Mouse (Mus musculus) midbrain, postnatal 0 days (tissue): ENCODE results near the gene Slc2a5. TPM values are rescaled to one million over a fixed set of nuclear protein-coding genes. Genes with fewer than 3 reads are reported as not detected.

Experiments used
- ATAC-seq: fragments of 200-750 bp; cut with Nextera tagmentation; 2 replicates; pipeline ENCODE4 v1.8.0; 2017; ENCODE audit warnings: moderate number of reproducible peaks, mild to moderate bottlenecking, moderate TSS enrichment, moderate library complexity; ENCODE audit not compliant: low FRiP score
- DNase-seq: peaks from one replicate; pipeline ENCODE4 v3.0.0-alpha.2; 2015; ENCODE audit warnings: low spot score
- H3K27ac ChIP-seq: fragments of 300-500 bp; sonication (generic); 2 replicates; pipeline ENCODE4 v1.5.1; 2014; ENCODE audit warnings: low read depth, mild to moderate bottlenecking, low read length, mixed read lengths
- H3K27me3 ChIP-seq: fragments of 300-500 bp; sonication (generic); 2 replicates; pipeline ENCODE4 v1.6.1; 2014; ENCODE audit warnings: low read length, control low read depth, mixed read lengths; ENCODE audit not compliant: insufficient read depth
- H3K36me3 ChIP-seq: fragments of 300-500 bp; sonication (generic); 2 replicates; pipeline ENCODE4 v1.6.1; 2014; ENCODE audit warnings: low read length, control low read depth, mixed read lengths; ENCODE audit not compliant: insufficient read depth
- H3K4me1 ChIP-seq: fragments of 300-500 bp; sonication (generic); 2 replicates; pipeline ENCODE4 v1.6.1; 2014; ENCODE audit warnings: mild to moderate bottlenecking, control low read depth, antibody characterized with exemption, low read length, mixed read lengths; ENCODE audit not compliant: insufficient read depth
- H3K4me2 ChIP-seq: fragments of 300-500 bp; sonication (generic); 2 replicates; pipeline ENCODE4 v1.6.1; 2014; ENCODE audit warnings: low read depth, mild to moderate bottlenecking, low read length, mixed read lengths; ENCODE audit not compliant: poor library complexity, severe bottlenecking
- H3K4me3 ChIP-seq: fragments of 300-500 bp; sonication (generic); 2 replicates; pipeline ENCODE4 v1.5.1; 2014; ENCODE audit warnings: low read depth, mild to moderate bottlenecking, low read length, moderate library complexity
- H3K9ac ChIP-seq: fragments of 300-500 bp; sonication (generic); replicated peaks from 2 replicates; pipeline ENCODE4 v1.6.1; 2014; ENCODE audit warnings: mild to moderate bottlenecking, low read length, moderate library complexity, mixed read lengths; ENCODE audit not compliant: poor library complexity, severe bottlenecking
- H3K9me3 ChIP-seq: fragments of 300-500 bp; sonication (generic); 2 replicates; pipeline ENCODE4 v1.6.1; 2016; ENCODE audit warnings: low read length, control low read depth
- CTCF ChIP-seq: IDR thresholded peaks from 2 replicates; pipeline ENCODE4 v1.5.1; 2016; ENCODE audit warnings: antibody characterized with exemption, mild to moderate bottlenecking
- WGBS: fragments of 180-500 bp; shearing (Covaris S2); extraction: QIAGEN DNeasy Blood & Tissue Kit; methylation state at CpG from one replicate; pipeline ENCODE4 v1.1.7; 2014; 5-methylcytosine and 5-hydroxymethylcytosine counted together
- polyA plus RNA-seq: library from polyadenylated mRNA; unstranded; fragments of >200 nt; fragmentation: Nextera tagmentation; extraction: Ambion mirVana; gene quantifications from 2 replicates; pipeline ENCODE4 v1.2.1, GENCODE M21; 2015
- total RNA-seq: library from RNA; depleted of rRNA; stranded (reverse); fragments of >200 nt; gene quantifications from 2 replicates; pipeline ENCODE4 v1.2.3, GENCODE M21; 2014

Slc2a5 gene
- total and polyA plus RNA-seq, 2 experiments from 2014 or later = 3.2 to 4.3 TPM

DNA sequence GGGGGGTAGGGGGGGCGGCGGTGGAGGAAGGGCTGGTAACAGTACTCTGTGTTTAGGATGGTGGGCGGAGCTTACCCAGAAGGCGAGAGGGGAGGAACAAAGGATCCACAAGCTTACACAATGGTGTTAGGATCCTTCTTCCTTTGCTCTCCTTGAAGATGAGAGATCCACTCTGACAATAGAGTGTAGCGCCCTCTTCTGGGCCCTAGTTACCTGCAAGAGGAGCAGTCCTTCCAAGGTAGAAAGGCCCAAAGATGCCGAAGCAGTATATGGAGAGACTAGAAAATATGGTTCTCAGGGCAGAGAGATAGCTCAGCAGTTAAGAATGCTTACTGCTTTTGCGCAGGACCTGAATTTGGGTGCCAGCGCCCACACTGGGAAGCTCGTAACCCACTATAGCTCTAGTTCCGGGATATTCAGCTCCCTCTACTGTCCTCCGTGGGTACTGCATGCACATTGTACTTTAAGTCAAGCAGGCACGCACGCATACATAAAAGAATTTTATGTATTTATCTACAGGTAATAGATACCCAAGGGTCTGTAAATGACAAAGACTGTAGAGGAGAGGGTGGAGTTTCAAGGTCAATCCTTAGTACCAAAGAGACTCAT is 43.6 kb downstream of the Slc2a5 start:
- H3K4me1 ChIP-seq = no peaks in the 10 kb centered on the region
- H3K4me2 ChIP-seq = no peak overlapping the region
- ATAC-seq = no peak
- no peak overlapping the region for H3K4me3 ChIP-seq
- H3K27ac ChIP-seq = no peak overlapping the region
- no peaks in the 10 kb centered on the region for H3K36me3 ChIP-seq
- WGBS = 79% methylated on average over 13 of the region's 13 CpGs
- no peaks in the 10 kb centered on the region for H3K9me3 ChIP-seq
- peak; percentile 36; the same call in 1 of the 2 replicates for TF ChIP-seq CTCF
- no peaks in the 10 kb centered on the region for H3K27me3 ChIP-seq
- no peak for DNase-seq
- H3K9ac ChIP-seq = no peak overlapping the region

DNA sequence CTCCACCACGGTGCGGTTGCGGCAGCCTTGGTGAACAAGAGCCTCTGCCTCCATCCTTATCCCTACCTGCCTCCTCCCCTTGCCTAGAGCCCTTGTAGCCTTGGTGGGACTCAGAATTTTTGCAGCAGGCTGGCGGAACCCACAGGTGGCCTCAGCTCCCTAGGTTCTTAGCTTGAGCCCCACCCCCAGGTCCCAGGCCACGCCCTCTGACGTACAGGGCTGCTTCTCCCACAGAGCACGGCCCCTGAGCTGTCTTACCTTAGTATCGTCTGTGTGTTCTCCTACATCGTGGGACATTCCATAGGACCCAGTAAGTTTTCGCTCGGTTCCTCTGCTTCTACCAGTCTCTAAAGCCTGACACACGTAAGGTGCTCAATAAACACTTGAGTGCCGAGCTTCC is 45.8 kb downstream of the Slc2a5 start:
- ATAC-seq = no peak
- H3K4me1 ChIP-seq = no peaks in the 10 kb centered on the region
- no peak for DNase-seq
- no peaks in the 10 kb centered on the region for H3K9me3 ChIP-seq
- no peaks in the 10 kb centered on the region for H3K27me3 ChIP-seq
- no peak for TF ChIP-seq CTCF
- 45% methylated on average over 13 of the region's 13 CpGs for WGBS
- no peak overlapping the region for H3K27ac ChIP-seq
- no peak overlapping the region for H3K4me3 ChIP-seq
- no peaks in the 10 kb centered on the region for H3K36me3 ChIP-seq
- no peak overlapping the region for H3K9ac ChIP-seq
- no peak overlapping the region for H3K4me2 ChIP-seq

DNA sequence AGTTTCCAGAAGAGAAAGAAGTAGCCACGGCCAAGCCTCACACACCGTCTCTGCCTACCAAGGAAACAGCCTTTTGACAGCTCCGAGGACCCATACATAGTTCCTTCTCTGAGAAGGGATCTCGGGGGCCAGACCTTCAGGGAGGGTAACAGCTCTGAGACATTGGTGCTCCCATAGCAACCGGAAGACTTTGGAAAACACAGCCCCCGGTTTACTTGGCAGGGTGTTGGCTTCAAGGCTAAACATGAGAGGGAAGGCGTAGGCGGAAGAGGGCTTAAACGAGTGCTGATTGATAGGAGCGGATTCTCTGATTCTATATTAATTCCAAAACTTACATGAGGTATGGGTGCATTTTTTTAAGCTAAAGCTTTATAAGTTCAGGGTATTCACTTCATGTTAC is 49.3 kb downstream of the Slc2a5 start:
- Histone ChIP-seq H3K4me2 (no peak overlapping the region), H3K4me3 (no peak overlapping the region), H3K27ac (no peak overlapping the region), H3K9ac (no peak overlapping the region), H3K4me1 (no peaks in the 10 kb centered on the region), H3K9me3 (no peaks in the 10 kb centered on the region), H3K27me3 (no peaks in the 10 kb centered on the region), H3K36me3 (no peaks in the 10 kb centered on the region)
- WGBS = 66% methylated on average over 10 of the region's 10 CpGs
- TF ChIP-seq CTCF = no peak
- DNase-seq (no peak), ATAC-seq (no peak)

DNA sequence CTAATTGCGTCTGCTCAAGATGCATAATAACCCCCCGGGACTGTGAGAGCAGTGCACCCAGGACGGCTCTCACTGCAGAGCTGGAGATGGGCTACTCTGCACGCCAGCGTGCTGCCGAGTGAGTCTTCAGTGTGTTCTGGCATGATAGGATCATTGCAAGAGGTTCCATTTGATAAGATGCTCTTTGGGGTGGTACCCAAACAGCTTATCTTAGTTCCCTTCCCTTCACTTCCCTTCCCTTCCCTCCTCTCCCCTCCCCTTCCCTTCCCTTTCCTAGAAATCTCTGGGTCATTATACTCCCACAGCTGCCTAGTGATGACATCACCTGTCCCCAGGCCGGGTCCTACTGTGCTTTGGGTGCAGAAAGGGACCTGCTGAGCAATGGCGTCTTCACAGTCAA is 53.0 kb downstream of the Slc2a5 start:
- no peak overlapping the region for H3K4me3 ChIP-seq
- WGBS = 76% methylated on average over 8 of the region's 8 CpGs
- H3K9ac ChIP-seq = no peak overlapping the region
- no peak for TF ChIP-seq CTCF
- no peaks in the 10 kb centered on the region for H3K36me3 ChIP-seq
- ATAC-seq = no peak
- H3K4me1 ChIP-seq = no peaks in the 10 kb centered on the region
- H3K4me2 ChIP-seq = no peak overlapping the region
- no peak for DNase-seq
- H3K27ac ChIP-seq = no peak overlapping the region
- no peaks in the 10 kb centered on the region for H3K27me3 ChIP-seq
- H3K9me3 ChIP-seq = no peaks in the 10 kb centered on the region

DNA sequence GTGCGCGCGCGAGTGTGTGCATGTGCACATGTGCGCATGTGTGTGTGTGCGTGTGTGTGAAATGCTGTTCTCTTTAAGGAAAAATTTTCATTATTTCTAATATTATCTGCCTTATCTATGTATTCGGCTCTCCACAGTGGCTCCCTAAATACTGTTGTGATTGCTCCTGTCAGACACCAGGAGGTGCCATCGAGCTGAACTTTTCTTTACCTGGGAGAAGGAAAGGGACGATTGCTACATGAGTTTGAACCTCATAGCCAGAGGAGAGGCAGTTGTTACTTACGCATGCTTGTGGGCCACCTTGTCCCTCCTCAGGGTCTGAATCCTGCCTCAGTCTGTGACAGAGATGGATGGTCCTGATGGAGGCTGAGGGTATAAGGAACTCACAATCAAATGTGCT is 54.2 kb downstream of the Slc2a5 start:
- no peaks in the 10 kb centered on the region for H3K4me1 ChIP-seq
- H3K27ac ChIP-seq = no peak overlapping the region
- TF ChIP-seq CTCF = peak; percentile 77
- H3K36me3 ChIP-seq = no peaks in the 10 kb centered on the region
- no peak overlapping the region for H3K4me3 ChIP-seq
- no peaks in the 10 kb centered on the region for H3K27me3 ChIP-seq
- DNase-seq = peak; percentile 54
- no peaks in the 10 kb centered on the region for H3K9me3 ChIP-seq
- ATAC-seq = no peak
- no peak overlapping the region for H3K9ac ChIP-seq
- H3K4me2 ChIP-seq = no peak overlapping the region
- WGBS = 63% methylated on average over 10 of the region's 10 CpGs

DNA sequence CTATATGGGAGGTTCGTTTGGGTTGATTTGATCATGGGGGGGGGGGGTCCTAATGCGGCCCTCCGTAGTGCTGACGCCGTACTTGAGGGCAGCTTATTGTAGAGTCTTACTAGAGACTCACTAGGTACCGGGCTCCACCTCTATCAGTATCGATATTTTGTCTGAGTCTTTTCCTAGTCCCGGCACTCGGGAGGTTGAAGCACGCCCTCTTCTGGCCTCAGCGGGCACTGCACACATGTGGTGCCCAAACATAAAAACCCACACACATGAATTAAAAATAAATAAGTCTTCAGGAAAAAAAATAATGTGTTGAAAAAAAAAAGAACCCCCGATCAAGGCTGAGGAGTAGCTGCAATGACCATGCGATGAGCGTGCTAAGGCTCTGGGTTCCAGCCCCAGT is 54.9 kb downstream of the Slc2a5 start:
- Histone ChIP-seq H3K9me3 (no peaks in the 10 kb centered on the region), H3K4me1 (no peaks in the 10 kb centered on the region), H3K4me2 (no peak overlapping the region), H3K27me3 (no peaks in the 10 kb centered on the region), H3K4me3 (no peak overlapping the region), H3K27ac (no peak overlapping the region), H3K36me3 (no peaks in the 10 kb centered on the region), H3K9ac (no peak overlapping the region)
- peak; percentile 45; the same call in 1 of the 2 replicates for TF ChIP-seq CTCF
- WGBS = 95% methylated on average over 14 of the region's 14 CpGs
- no peak for ATAC-seq
- no peak for DNase-seq
